Mouse (Mus musculus): Measurements from ENCODE around the gene Sgtb. TPM values are rescaled to one million over a fixed set of nuclear protein-coding genes. Genes with fewer than 3 reads are reported as not detected.

Gene Sgtb
- polyA plus RNA-seq (2012), result not detected in 2 replicates

DNA sequence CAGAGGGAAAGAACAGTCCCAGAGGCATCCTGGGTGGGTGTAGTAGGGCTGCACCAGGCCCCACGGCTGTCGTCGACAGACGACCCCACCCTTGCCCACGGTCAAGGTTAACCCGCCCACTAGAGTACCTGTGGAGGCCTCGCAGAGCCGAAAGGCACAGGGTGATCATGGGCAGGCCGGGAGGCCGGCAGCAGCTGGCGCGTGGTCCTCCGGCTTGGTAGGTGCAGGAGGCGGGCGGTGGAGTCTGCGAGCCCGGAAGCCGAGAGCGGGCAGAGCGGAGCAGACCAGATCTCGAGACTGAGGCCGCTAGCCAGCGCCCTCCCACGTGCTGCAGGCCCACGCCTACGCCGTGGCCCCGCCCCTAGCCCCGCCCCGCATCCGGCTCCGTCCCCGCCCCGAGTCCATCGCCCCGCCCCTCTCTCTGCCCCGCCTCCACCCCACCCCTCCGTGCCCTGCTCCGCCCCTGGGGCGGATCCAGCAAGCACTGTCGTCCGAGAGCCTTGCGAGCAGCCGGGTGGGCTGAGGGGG lies at the start of gene Sgtb, which contains the start of gene Nln:
TSS of gene Sgtb (plus strand) at position 454 of the 528 bp plus-strand sequence.
TSS of gene Nln (minus strand) at position 327 of the 528 bp plus-strand sequence.
- TF ChIP-seq GATA1 (IDR thresholded peaks at IDR 0.05; ENCODE audit: low read length) (no peak), TAL1 (IDR thresholded peaks at IDR 0.05; ENCODE audit: low read length) (no peak)
- Histone ChIP-seq H3K9me3 (ENCODE audit: control insufficient read depth, low read length) (no peaks in the 10 kb centered on the region), H3K36me3 (ENCODE audit: control insufficient read depth) (no peaks in the 10 kb centered on the region), H3K4me3 (replicated peaks) (peak within 1 kb of the TSS; percentile 71), H3K4me1 (ENCODE audit: control insufficient read depth) (peaks cover 20% of the 10 kb centered on the region), H3K27me3 (ENCODE audit: control insufficient read depth) (peaks cover 39% of the 10 kb centered on the region)

DNA sequence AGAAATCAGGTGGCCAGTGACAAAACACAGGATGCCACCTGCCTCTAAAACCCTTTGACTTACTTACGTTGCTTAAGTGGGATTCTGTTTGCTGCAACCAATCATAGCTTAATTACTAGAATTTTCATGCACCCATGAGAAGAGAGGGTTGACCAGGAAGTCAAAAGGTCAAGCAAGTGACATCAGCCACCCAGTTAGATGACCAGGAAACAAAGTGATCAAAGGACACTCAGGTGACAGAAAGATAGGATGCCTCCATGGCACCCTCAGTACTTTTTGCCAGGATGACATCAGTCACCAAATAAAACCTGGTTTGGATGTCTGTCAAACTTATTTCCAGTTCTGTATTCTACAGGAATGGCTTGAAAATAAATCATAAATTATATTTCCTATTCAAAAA lies 49.3 kb upstream of the Sgtb start:
- H3K4me3 ChIP-seq (replicated peaks), result no peak overlapping the region
- TF ChIP-seq TAL1 (IDR thresholded peaks at IDR 0.05; ENCODE audit: low read length) (no peak), GATA1 (IDR thresholded peaks at IDR 0.05; ENCODE audit: low read length) (no peak)
- no peaks in the 10 kb centered on the region for H3K27me3 ChIP-seq (ENCODE audit: control insufficient read depth)
- H3K4me1 ChIP-seq (ENCODE audit: control insufficient read depth), result peaks cover 2% of the 10 kb centered on the region; the same call in 1 of the 2 replicates
- no peaks in the 10 kb centered on the region for H3K9me3 ChIP-seq (ENCODE audit: control insufficient read depth, low read length)
- no peaks in the 10 kb centered on the region for H3K36me3 ChIP-seq (ENCODE audit: control insufficient read depth)

DNA sequence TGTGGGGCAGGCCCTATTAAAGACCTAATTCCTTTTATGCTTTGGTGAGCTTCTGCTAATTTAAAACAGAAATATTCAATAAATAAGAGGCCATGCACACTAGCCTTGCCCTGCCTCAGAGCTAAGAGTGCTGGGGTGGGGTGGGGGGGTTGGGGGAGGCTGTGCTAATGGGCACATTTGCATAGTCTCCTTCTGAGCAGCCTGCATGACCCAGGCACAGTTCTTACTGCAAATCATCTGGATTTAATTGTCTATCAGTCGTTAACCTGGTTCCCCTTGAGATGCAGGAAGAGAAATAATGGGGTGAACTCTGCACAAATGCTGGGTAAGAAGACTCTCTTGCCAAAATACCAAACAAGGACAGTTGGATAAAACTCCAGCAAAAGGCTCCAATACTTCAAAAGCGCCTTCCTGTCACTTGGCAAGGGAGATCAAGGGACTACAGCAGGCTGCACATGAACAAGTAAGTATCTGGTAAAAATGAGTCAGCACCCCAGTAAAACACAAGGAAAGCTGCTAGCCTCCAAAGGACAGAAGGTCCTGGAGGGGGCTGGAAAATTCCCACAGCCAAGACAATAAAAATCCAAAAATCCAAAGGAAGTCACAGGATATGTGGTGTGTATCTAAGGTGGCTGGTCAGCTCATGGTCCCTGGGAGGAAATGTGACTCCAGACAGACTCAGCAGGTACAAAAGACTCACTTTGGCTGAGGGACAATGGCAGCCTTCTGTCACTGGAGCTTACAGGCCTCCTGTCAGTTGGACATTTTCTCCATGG lies 47.4 kb upstream of the Sgtb start:
- Histone ChIP-seq H3K36me3 (ENCODE audit: control insufficient read depth) (no peaks in the 10 kb centered on the region), H3K9me3 (ENCODE audit: control insufficient read depth, low read length) (no peaks in the 10 kb centered on the region), H3K4me3 (replicated peaks) (no peak overlapping the region), H3K4me1 (ENCODE audit: control insufficient read depth) (peaks cover 2% of the 10 kb centered on the region; the same call in 1 of the 2 replicates), H3K27me3 (ENCODE audit: control insufficient read depth) (no peaks in the 10 kb centered on the region)
- TF ChIP-seq TAL1 (IDR thresholded peaks at IDR 0.05; ENCODE audit: low read length) (no peak), GATA1 (IDR thresholded peaks at IDR 0.05; ENCODE audit: low read length) (no peak)

DNA sequence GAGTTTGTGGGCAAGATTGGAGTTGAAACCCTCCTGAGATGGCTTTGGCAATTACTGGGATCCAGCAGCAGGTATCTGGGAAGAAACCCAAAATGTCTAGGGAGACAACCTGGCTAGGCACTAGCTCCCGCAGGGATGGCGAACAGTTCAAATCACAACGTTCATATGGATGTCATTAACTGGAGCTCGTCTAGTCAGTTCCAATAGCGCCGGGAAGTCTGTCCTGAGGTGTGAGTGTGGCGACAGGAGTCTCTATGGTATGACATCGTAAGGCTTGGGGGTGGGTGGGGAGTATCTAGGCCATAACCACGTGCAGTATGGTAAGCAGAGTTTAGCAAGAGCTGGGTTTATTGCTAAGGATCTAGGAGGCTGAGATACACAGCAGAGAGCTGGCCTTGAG lies 46.5 kb upstream of the Sgtb start:
- no peaks in the 10 kb centered on the region for H3K9me3 ChIP-seq (ENCODE audit: control insufficient read depth, low read length)
- H3K4me1 ChIP-seq (ENCODE audit: control insufficient read depth), result peaks cover 2% of the 10 kb centered on the region; the same call in 1 of the 2 replicates
- no peaks in the 10 kb centered on the region for H3K27me3 ChIP-seq (ENCODE audit: control insufficient read depth)
- TF ChIP-seq TAL1 (IDR thresholded peaks at IDR 0.05; ENCODE audit: low read length), result no peak
- no peak for TF ChIP-seq GATA1 (IDR thresholded peaks at IDR 0.05; ENCODE audit: low read length)
- H3K4me3 ChIP-seq (replicated peaks), result no peak overlapping the region
- no peaks in the 10 kb centered on the region for H3K36me3 ChIP-seq (ENCODE audit: control insufficient read depth)

- no peaks in the 10 kb centered on the region for H3K27me3 ChIP-seq (ENCODE audit: control insufficient read depth)
- H3K4me3 ChIP-seq (replicated peaks), result no peak overlapping the region
- no peaks in the 10 kb centered on the region for H3K9me3 ChIP-seq (ENCODE audit: control insufficient read depth, low read length)
- no peaks in the 10 kb centered on the region for H3K36me3 ChIP-seq (ENCODE audit: control insufficient read depth)
- H3K4me1 ChIP-seq (ENCODE audit: control insufficient read depth), result no peaks in the 10 kb centered on the region
- no peak for TF ChIP-seq TAL1 (IDR thresholded peaks at IDR 0.05; ENCODE audit: low read length)
- no peak for TF ChIP-seq GATA1 (IDR thresholded peaks at IDR 0.05; ENCODE audit: low read length)
Observed at GRCm38 (mm10) chr13:104065649-104066347, 43.7 kb upstream of the Sgtb start.

DNA sequence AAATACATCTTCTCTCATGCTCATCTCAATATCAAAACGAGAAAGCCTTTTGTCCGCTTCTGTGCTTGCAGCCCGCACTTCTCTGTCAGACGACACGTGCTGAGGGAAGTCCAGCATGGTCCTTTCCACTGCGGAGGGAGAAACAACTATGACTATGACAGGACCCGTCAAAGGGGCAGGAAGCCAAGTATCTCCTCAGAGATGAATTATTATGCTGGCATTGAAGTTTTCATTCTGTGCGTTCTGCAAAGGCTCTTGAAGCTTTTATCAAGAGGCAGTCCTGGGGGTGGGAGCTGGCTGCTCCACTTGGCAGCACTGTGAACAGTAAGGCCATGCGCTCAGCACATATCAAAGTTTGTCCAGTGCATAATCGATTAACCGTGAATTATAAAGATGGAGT lies 40.3 kb upstream of the Sgtb start:
- peaks cover 2% of the 10 kb centered on the region; the same call in 1 of the 2 replicates for H3K36me3 ChIP-seq (ENCODE audit: control insufficient read depth)
- TF ChIP-seq TAL1 (IDR thresholded peaks at IDR 0.05; ENCODE audit: low read length), result no peak
- no peak for TF ChIP-seq GATA1 (IDR thresholded peaks at IDR 0.05; ENCODE audit: low read length)
- no peaks in the 10 kb centered on the region for H3K27me3 ChIP-seq (ENCODE audit: control insufficient read depth)
- no peaks in the 10 kb centered on the region for H3K4me1 ChIP-seq (ENCODE audit: control insufficient read depth)
- no peak overlapping the region for H3K4me3 ChIP-seq (replicated peaks)
- H3K9me3 ChIP-seq (ENCODE audit: control insufficient read depth, low read length), result no peaks in the 10 kb centered on the region

DNA sequence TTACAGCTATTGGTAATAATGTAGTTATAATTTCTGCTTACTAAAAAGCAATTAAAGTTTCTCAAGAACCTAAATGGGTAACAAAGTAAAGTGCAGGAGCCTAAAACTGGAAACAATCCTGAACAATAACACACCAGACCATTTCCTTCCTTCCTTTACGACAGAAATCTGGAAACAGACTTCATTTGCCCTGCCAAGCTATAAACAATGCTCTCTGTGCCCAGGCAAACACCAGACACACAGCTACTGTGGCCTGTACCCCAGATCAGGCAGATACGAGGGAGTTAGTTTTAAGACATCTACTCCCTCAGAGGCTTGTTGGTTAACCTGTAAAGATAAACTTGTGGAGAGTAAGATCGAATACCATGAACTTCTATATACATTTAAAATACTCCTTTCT lies 38.8 kb upstream of the Sgtb start:
- Histone ChIP-seq H3K9me3 (ENCODE audit: control insufficient read depth, low read length) (no peaks in the 10 kb centered on the region), H3K4me1 (ENCODE audit: control insufficient read depth) (no peaks in the 10 kb centered on the region), H3K36me3 (ENCODE audit: control insufficient read depth) (peaks cover 2% of the 10 kb centered on the region; the same call in 1 of the 2 replicates), H3K4me3 (replicated peaks) (no peak overlapping the region), H3K27me3 (ENCODE audit: control insufficient read depth) (no peaks in the 10 kb centered on the region)
- TF ChIP-seq GATA1 (IDR thresholded peaks at IDR 0.05; ENCODE audit: low read length) (no peak), TAL1 (IDR thresholded peaks at IDR 0.05; ENCODE audit: low read length) (no peak)

- Histone ChIP-seq H3K36me3 (ENCODE audit: control insufficient read depth) (peaks cover 2% of the 10 kb centered on the region; the same call in 1 of the 2 replicates), H3K27me3 (ENCODE audit: control insufficient read depth) (no peaks in the 10 kb centered on the region), H3K4me3 (replicated peaks) (no peak overlapping the region), H3K4me1 (ENCODE audit: control insufficient read depth) (no peaks in the 10 kb centered on the region), H3K9me3 (ENCODE audit: control insufficient read depth, low read length) (no peaks in the 10 kb centered on the region)
- TF ChIP-seq TAL1 (IDR thresholded peaks at IDR 0.05; ENCODE audit: low read length) (no peak), GATA1 (IDR thresholded peaks at IDR 0.05; ENCODE audit: low read length) (no peak)
Observed at GRCm38 (mm10) chr13:104072351-104072750, 37.2 kb upstream of the Sgtb start.

DNA sequence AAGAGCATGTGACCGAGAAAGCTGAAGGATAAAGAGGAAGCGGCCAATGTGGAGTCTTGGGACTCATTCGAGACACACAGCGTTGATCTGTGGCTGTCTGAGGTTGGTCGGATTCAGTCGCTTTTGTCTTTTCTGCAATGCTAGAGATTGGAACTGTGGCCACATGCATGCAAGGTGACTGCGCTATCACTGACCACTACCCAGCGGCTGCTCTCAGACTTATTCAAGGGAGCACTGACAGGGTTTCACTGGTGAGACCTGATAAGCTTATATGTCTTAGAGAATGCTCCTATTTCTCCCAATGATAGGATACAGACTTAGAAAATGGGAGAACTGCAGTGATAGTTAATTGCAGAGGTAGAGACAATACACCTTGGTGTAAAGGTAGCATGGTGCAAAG lies 35.3 kb upstream of the Sgtb start:
- Histone ChIP-seq H3K36me3 (ENCODE audit: control insufficient read depth) (peaks cover 2% of the 10 kb centered on the region; the same call in 1 of the 2 replicates), H3K27me3 (ENCODE audit: control insufficient read depth) (no peaks in the 10 kb centered on the region), H3K4me3 (replicated peaks) (no peak overlapping the region)

More for the DNA sequence above, 35.3 kb upstream of the Sgtb start:
- TF ChIP-seq TAL1 (IDR thresholded peaks at IDR 0.05; ENCODE audit: low read length) (no peak), GATA1 (IDR thresholded peaks at IDR 0.05; ENCODE audit: low read length) (no peak)
- Histone ChIP-seq H3K4me1 (ENCODE audit: control insufficient read depth) (no peaks in the 10 kb centered on the region), H3K9me3 (ENCODE audit: control insufficient read depth, low read length) (no peaks in the 10 kb centered on the region)
